Mouse (Mus musculus) midbrain, postnatal 0 days (tissue): ENCODE measurements at regions not wholly inside any gene's neighbourhood (a gene's known extent, or its start where the extent isn't known, plus 50 kb on each side); places are given as distances from the start of the nearest gene placed in this dataset.

Experiments used
- ATAC-seq: fragments of 200-750 bp; cut with Nextera tagmentation; 2 replicates; pipeline ENCODE4 v1.8.0; 2017; ENCODE audit warnings: moderate number of reproducible peaks, mild to moderate bottlenecking, moderate TSS enrichment, moderate library complexity; ENCODE audit not compliant: low FRiP score
- DNase-seq: peaks from one replicate; pipeline ENCODE4 v3.0.0-alpha.2; 2015; ENCODE audit warnings: low spot score
- H3K27ac ChIP-seq: fragments of 300-500 bp; sonication (generic); 2 replicates; pipeline ENCODE4 v1.5.1; 2014; ENCODE audit warnings: low read depth, mild to moderate bottlenecking, low read length, mixed read lengths
- H3K27me3 ChIP-seq: fragments of 300-500 bp; sonication (generic); 2 replicates; pipeline ENCODE4 v1.6.1; 2014; ENCODE audit warnings: low read length, control low read depth, mixed read lengths; ENCODE audit not compliant: insufficient read depth
- H3K36me3 ChIP-seq: fragments of 300-500 bp; sonication (generic); 2 replicates; pipeline ENCODE4 v1.6.1; 2014; ENCODE audit warnings: low read length, control low read depth, mixed read lengths; ENCODE audit not compliant: insufficient read depth
- H3K4me1 ChIP-seq: fragments of 300-500 bp; sonication (generic); 2 replicates; pipeline ENCODE4 v1.6.1; 2014; ENCODE audit warnings: mild to moderate bottlenecking, control low read depth, antibody characterized with exemption, low read length, mixed read lengths; ENCODE audit not compliant: insufficient read depth
- H3K4me2 ChIP-seq: fragments of 300-500 bp; sonication (generic); 2 replicates; pipeline ENCODE4 v1.6.1; 2014; ENCODE audit warnings: low read depth, mild to moderate bottlenecking, low read length, mixed read lengths; ENCODE audit not compliant: poor library complexity, severe bottlenecking
- H3K4me3 ChIP-seq: fragments of 300-500 bp; sonication (generic); 2 replicates; pipeline ENCODE4 v1.5.1; 2014; ENCODE audit warnings: low read depth, mild to moderate bottlenecking, low read length, moderate library complexity
- H3K9ac ChIP-seq: fragments of 300-500 bp; sonication (generic); replicated peaks from 2 replicates; pipeline ENCODE4 v1.6.1; 2014; ENCODE audit warnings: mild to moderate bottlenecking, low read length, moderate library complexity, mixed read lengths; ENCODE audit not compliant: poor library complexity, severe bottlenecking
- H3K9me3 ChIP-seq: fragments of 300-500 bp; sonication (generic); 2 replicates; pipeline ENCODE4 v1.6.1; 2016; ENCODE audit warnings: low read length, control low read depth
- CTCF ChIP-seq: IDR thresholded peaks from 2 replicates; pipeline ENCODE4 v1.5.1; 2016; ENCODE audit warnings: antibody characterized with exemption, mild to moderate bottlenecking
- WGBS: fragments of 180-500 bp; shearing (Covaris S2); extraction: QIAGEN DNeasy Blood & Tissue Kit; methylation state at CpG from one replicate; pipeline ENCODE4 v1.1.7; 2014; 5-methylcytosine and 5-hydroxymethylcytosine counted together

GRCm38 (mm10) chr7:40737496-40737895 lies 160.6 kb upstream of the Vstm2b start:
- Histone ChIP-seq H3K27me3 (no peaks in the 10 kb centered on the region), H3K9me3 (no peaks in the 10 kb centered on the region), H3K4me1 (no peaks in the 10 kb centered on the region; the same call in 1 of the 2 replicates), H3K4me3 (no peak overlapping the region), H3K27ac (no peak overlapping the region), H3K4me2 (no peak overlapping the region), H3K36me3 (no peaks in the 10 kb centered on the region), H3K9ac (no peak overlapping the region)
- TF ChIP-seq CTCF, result no peak
- 68% methylated on average over 7 of the region's 7 CpGs for WGBS
- DNase-seq, result no peak
- no peak for ATAC-seq

DNA sequence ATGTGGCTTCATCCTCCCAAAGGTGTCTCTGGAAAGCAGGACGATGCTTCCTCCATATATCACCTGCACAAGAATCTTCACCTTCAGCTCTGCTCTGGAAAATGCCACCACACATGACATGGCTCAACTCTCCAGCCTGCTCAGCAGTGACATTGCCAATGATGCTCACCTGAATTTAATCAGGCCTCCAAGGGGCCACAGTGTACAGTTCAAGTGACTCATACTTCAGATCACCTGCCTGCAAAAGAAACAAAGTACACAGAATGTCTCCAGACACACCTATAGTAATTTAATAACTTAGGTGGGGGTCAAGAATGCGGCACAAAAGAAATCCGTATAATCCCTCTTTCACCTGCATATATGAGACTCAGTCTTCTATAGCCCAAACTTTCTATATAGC lies 160.0 kb upstream of the Vstm2b start:
- ATAC-seq, result no peak
- H3K4me2 ChIP-seq, result no peak overlapping the region
- no peak for DNase-seq
- H3K4me3 ChIP-seq, result no peak overlapping the region
- WGBS, result 89% methylated on average over 3 of the region's 3 CpGs
- no peaks in the 10 kb centered on the region for H3K27me3 ChIP-seq
- no peak overlapping the region for H3K9ac ChIP-seq
- no peaks in the 10 kb centered on the region for H3K36me3 ChIP-seq
- H3K27ac ChIP-seq, result no peak overlapping the region
- no peak for TF ChIP-seq CTCF
- no peaks in the 10 kb centered on the region for H3K9me3 ChIP-seq
- no peaks in the 10 kb centered on the region; the same call in 1 of the 2 replicates for H3K4me1 ChIP-seq

- H3K4me2 ChIP-seq, result no peak overlapping the region
- H3K4me3 ChIP-seq, result no peak overlapping the region
- no peaks in the 10 kb centered on the region for H3K4me1 ChIP-seq
- no peak for TF ChIP-seq CTCF
- H3K9ac ChIP-seq, result no peak overlapping the region
- H3K36me3 ChIP-seq, result no peaks in the 10 kb centered on the region
- H3K27ac ChIP-seq, result no peak overlapping the region
- no peaks in the 10 kb centered on the region for H3K9me3 ChIP-seq
- DNase-seq, result peak; percentile 22
- ATAC-seq, result no peak
- no peaks in the 10 kb centered on the region for H3K27me3 ChIP-seq
- WGBS, result 67% methylated on average over 4 of the region's 4 CpGs
Measured at GRCm38 (mm10) chr7:40742553-40743151, 155.5 kb upstream of the Vstm2b start.

- H3K27ac ChIP-seq, result no peak overlapping the region
Measured at GRCm38 (mm10) chr7:40751779-40752178, 146.3 kb upstream of the Vstm2b start.

DNA sequence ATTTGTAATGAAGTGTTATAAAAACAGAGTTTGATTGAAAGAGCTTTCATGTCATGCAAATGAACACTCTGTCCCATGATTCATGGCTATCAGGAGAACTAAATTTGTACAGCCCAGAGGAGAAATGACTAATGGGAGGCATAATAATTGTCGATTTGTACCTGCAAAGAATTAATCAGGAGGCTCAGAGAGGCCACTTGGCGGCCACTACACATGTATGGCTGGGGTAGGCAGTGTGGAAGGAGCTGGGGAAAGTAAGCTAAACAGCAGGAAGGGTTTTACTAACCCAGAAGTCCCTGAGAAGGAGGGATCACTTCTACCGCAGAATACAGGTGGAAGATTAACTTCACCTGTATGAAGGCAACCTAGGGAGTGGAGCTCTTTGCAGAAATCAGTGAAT lies 145.9 kb upstream of the Vstm2b start:
- no peak for ATAC-seq
- Histone ChIP-seq H3K9ac (no peak overlapping the region), H3K4me2 (no peak overlapping the region), H3K4me3 (no peak overlapping the region), H3K36me3 (no peaks in the 10 kb centered on the region), H3K9me3 (no peaks in the 10 kb centered on the region), H3K27me3 (no peaks in the 10 kb centered on the region), H3K4me1 (no peaks in the 10 kb centered on the region), H3K27ac (no peak overlapping the region)
- WGBS, result 54% methylated on average over 3 of the region's 3 CpGs
- no peak for DNase-seq
- TF ChIP-seq CTCF, result no peak

More at GRCm38 (mm10) chr7:40751779-40752178, 146.3 kb upstream of the Vstm2b start:
- no peak for TF ChIP-seq CTCF
- 33% methylated on average over 2 of the region's 2 CpGs for WGBS
- Histone ChIP-seq H3K4me3 (no peak overlapping the region), H3K4me1 (no peaks in the 10 kb centered on the region), H3K27me3 (no peaks in the 10 kb centered on the region), H3K36me3 (no peaks in the 10 kb centered on the region), H3K9me3 (no peaks in the 10 kb centered on the region), H3K4me2 (no peak overlapping the region), H3K9ac (no peak overlapping the region)
- DNase-seq (peak; percentile 66), ATAC-seq (no peak)

GRCm38 (mm10) chr7:40753490-40753889 lies 144.6 kb upstream of the Vstm2b start:
- DNase-seq, result no peak
- Histone ChIP-seq H3K27me3 (no peaks in the 10 kb centered on the region), H3K4me1 (no peaks in the 10 kb centered on the region), H3K27ac (no peak overlapping the region), H3K9me3 (no peaks in the 10 kb centered on the region), H3K36me3 (no peaks in the 10 kb centered on the region), H3K4me2 (no peak overlapping the region), H3K9ac (no peak overlapping the region), H3K4me3 (no peak overlapping the region)
- 60% methylated on average over 1 of the region's 1 CpGs for WGBS
- TF ChIP-seq CTCF, result no peak
- no peak for ATAC-seq
